Mouse (Mus musculus): ENCODE measurements around the gene Ssb.

GRCm38 (mm10) chr2:69888957-69889356, 27.6 kb downstream of the Ssb start:
- no peak for TF ChIP-seq POLR2A (IDR thresholded peaks at IDR 0.05; ENCODE audit: insufficient read depth, low read length)
- no peak for TF ChIP-seq CTCF (IDR thresholded peaks at IDR 0.05; ENCODE audit: low read depth, low read length)
